Mouse (Mus musculus) kidney, adult 2 months (tissue): Measurements from ENCODE around the gene Phlpp1. TPM values are rescaled to one million over a fixed set of nuclear protein-coding genes. Genes with fewer than 3 reads are reported as not detected.

Experiments
- DNase-seq: peaks from one replicate; pipeline ENCODE4 v3.0.0; 2021
- H3K27ac ChIP-seq: fragments of 200-500 bp; 2 replicates; pipeline ENCODE4 v1.5.1; 2012; ENCODE audit warnings: low read depth, low read length, control low read depth, inconsistent platforms; ENCODE audit not compliant: insufficient read depth
- H3K27me3 ChIP-seq: fragments of 200-500 bp; replicated peaks from 2 replicates; pipeline ENCODE4 v1.6.1; 2012; ENCODE audit warnings: mild to moderate bottlenecking, moderate library complexity, low read length, inconsistent platforms; ENCODE audit not compliant: control insufficient read depth, insufficient read depth
- H3K36me3 ChIP-seq: fragments of 200-500 bp; 2 replicates; pipeline ENCODE4 v1.6.1; 2012; ENCODE audit warnings: mild to moderate bottlenecking, moderate library complexity, low read length, inconsistent platforms; ENCODE audit not compliant: control insufficient read depth, insufficient read depth
- H3K4me1 ChIP-seq: fragments of 200-500 bp; 2 replicates; pipeline ENCODE4 v1.6.1; 2011; ENCODE audit warnings: low read length; ENCODE audit not compliant: control insufficient read depth, insufficient read depth
- H3K4me3 ChIP-seq: fragments of 200-500 bp; 2 replicates; pipeline ENCODE4 v1.5.1; 2011; ENCODE audit warnings: mild to moderate bottlenecking, low read depth, low read length, control low read depth; ENCODE audit not compliant: insufficient read depth
- CTCF ChIP-seq: fragments of 200-500 bp; conservative IDR thresholded peaks from 2 replicates; pipeline ENCODE4 v1.5.1; 2011; ENCODE audit warnings: low read depth, mild to moderate bottlenecking, control low read depth, low read length, moderate library complexity, mixed read lengths; ENCODE audit not compliant: insufficient read depth, insufficient read length
- POLR2A ChIP-seq: fragments of 200-500 bp; IDR thresholded peaks from one replicate; pipeline ENCODE4 v1.6.1; 2011; ENCODE audit warnings: low read depth, low read length, control low read depth
- WGBS: fragments of 180-500 bp; shearing (Covaris S2); methylation state at CpG from one replicate; pipeline ENCODE4 v1.1.7; 2018; 5-methylcytosine and 5-hydroxymethylcytosine counted together
- polyA plus RNA-seq: library from polyadenylated mRNA; depleted of rRNA; stranded (reverse); fragments of >200 nt; gene quantifications from 2 replicates; pipeline ENCODE4 v1.2.3, GENCODE M21; 2012; rRNA removed

Gene Phlpp1
- polyA plus RNA-seq, 1 experiment = 10.2 TPM

DNA sequence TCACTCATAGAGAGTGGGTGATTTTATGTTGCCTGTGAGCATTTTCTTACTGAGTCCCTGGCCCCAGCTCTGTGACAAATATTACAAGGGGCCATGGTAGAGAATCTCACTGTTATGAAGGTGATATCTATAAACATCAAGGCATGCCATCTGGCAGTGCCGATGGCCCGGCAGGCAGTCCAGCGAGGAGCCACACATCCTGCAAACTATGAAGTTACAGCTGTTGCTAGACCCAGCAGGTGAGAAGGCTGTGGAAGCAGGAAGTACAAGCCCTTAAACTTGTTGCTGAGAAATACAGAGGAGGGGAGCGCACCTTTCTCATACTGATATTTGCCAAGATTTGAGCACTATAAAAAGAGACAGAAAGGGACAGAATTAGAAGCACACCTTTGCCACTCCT, 257.0 kb downstream of the Phlpp1 start:
- Histone ChIP-seq H3K36me3 (no peaks in the 10 kb centered on the region), H3K4me1 (no peaks in the 10 kb centered on the region), H3K4me3 (no peak overlapping the region), H3K27me3 (no peaks in the 10 kb centered on the region), H3K27ac (no peak overlapping the region)
- 69% methylated on average over 4 of the region's 4 CpGs for WGBS
- no peak for DNase-seq
- TF ChIP-seq POLR2A (no peak), CTCF (no peak)

DNA sequence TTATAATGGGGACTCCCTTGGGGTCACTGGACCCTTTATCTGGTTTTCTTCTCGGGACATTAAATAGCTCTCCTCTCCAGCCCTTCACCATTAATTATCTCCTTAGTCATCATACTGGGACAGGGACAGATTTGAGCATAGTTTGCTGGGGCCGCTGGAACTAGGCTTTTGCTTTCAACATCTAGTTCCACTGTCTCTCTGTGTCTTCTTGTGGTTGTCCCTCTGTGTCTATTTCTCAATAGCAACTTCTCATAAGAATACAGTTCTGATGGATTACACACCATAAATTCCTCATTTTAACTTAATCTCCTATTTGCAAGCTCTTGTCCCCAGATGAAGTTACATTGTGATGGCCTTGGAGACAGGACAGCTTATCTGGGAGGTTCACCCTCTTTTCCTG, 262.0 kb downstream of the Phlpp1 start:
- 48% methylated on average over 2 of the region's 2 CpGs for WGBS
- H3K4me1 ChIP-seq = no peaks in the 10 kb centered on the region
- no peaks in the 10 kb centered on the region for H3K27me3 ChIP-seq
- TF ChIP-seq POLR2A = no peak
- TF ChIP-seq CTCF = no peak
- H3K27ac ChIP-seq = no peak overlapping the region
- no peak for DNase-seq
- no peaks in the 10 kb centered on the region for H3K36me3 ChIP-seq
- H3K4me3 ChIP-seq = no peak overlapping the region

Other genes starting within 250 kb of the Phlpp1 start
- 13.5 and 15.1 TPM in 2 replicates for gene Zcchc2, start 181.3 kb upstream of the Phlpp1 start, polyA plus RNA-seq